Mouse (Mus musculus) ES-E14 (cell line): ENCODE data around the gene Stard9. TPM values are rescaled to one million over a fixed set of nuclear protein-coding genes. Genes with fewer than 3 reads are reported as not detected.

ENCODE experiments used
- DNase-seq: peaks from one replicate; pipeline ENCODE4 v3.0.0-alpha.2; 2013; ENCODE audit warnings: low read depth, low spot score
- H3K27ac ChIP-seq: 2 replicates; pipeline ENCODE4 v1.5.1; 2012; ENCODE audit warnings: low read depth, mild to moderate bottlenecking, low read length, moderate library complexity, mixed read lengths; ENCODE audit not compliant: poor library complexity, insufficient read depth, severe bottlenecking
- H3K36me3 ChIP-seq: 2 replicates; pipeline ENCODE4 v1.6.1; 2012; ENCODE audit warnings: mild to moderate bottlenecking, low read length, moderate library complexity, mixed read lengths; ENCODE audit not compliant: control insufficient read depth, poor library complexity, insufficient read depth, severe bottlenecking
- H3K4me1 ChIP-seq, 2 experiments: fragments of 150-350 bp in 1 of 2; sonication (generic) in 1 of 2; 2 replicates each; pipeline ENCODE4 v1.6.1; 2012; ENCODE audit warnings: low read length in 2 of 2, mild to moderate bottlenecking in 1 of 2, mixed read lengths in 1 of 2; ENCODE audit not compliant: control insufficient read depth in 2 of 2, insufficient read depth in 2 of 2, poor library complexity in 1 of 2
- H3K4me3 ChIP-seq, 2 experiments: fragments of 150-350 bp in 1 of 2; sonication (generic) in 1 of 2; 2 replicates each; pipeline ENCODE4 v1.5.1; 2012; ENCODE audit warnings: low read length in 2 of 2, low read depth in 1 of 2, mild to moderate bottlenecking in 1 of 2, mixed read lengths in 1 of 2; ENCODE audit not compliant: insufficient read depth in 1 of 2, poor library complexity in 1 of 2, severe bottlenecking in 1 of 2
- H3K9ac ChIP-seq: 2 replicates; pipeline ENCODE4 v1.6.1; 2012; ENCODE audit warnings: low read depth, mild to moderate bottlenecking, low read length, mixed read lengths; ENCODE audit not compliant: poor library complexity, insufficient read depth, severe bottlenecking
- H3K9me3 ChIP-seq: fragments of 150-350 bp; sonication (generic); 2 replicates; pipeline ENCODE4 v1.6.1; 2012; ENCODE audit warnings: low read depth, mild to moderate bottlenecking, low read length; ENCODE audit not compliant: control insufficient read depth, insufficient read depth
- CHD2 ChIP-seq: IDR thresholded peaks from 2 replicates; pipeline ENCODE4 v1.6.1; 2014; ENCODE audit warnings: mild to moderate bottlenecking, low read depth, low read length, inconsistent platforms
- HCFC1 ChIP-seq: IDR thresholded peaks from 2 replicates; pipeline ENCODE4 v1.6.1; 2012; ENCODE audit warnings: low read length, inconsistent platforms, borderline replicate concordance; ENCODE audit not compliant: insufficient read depth
- MAFK ChIP-seq: IDR thresholded peaks from 2 replicates; pipeline ENCODE4 v1.6.1; 2014; ENCODE audit warnings: mild to moderate bottlenecking, low read depth, low read length, inconsistent platforms; ENCODE audit not compliant: insufficient read depth
- ZC3H11A ChIP-seq: IDR thresholded peaks from 2 replicates; pipeline ENCODE4 v1.6.1; 2012; ENCODE audit warnings: low read depth, mild to moderate bottlenecking, inconsistent platforms, low read length, borderline replicate concordance
- ZNF384 ChIP-seq: IDR thresholded peaks from 2 replicates; pipeline ENCODE4 v1.6.1; 2012; ENCODE audit warnings: low read depth, low read length, inconsistent platforms
- in situ Hi-C, 2 experiments: fragments of 600-800 bp; cut with MboI; formaldehyde crosslinking; loops; one replicate each; pipeline ENCODE4 v1.15.1; 2025; ENCODE audit warnings: low sequenced_read_pairs in 2 of 2, inconsistent platforms in 1 of 2; ENCODE audit not compliant: unreplicated experiment in 2 of 2
- total RNA-seq: library from RNA; depleted of rRNA; stranded (reverse); fragments of 300-350 nt; gene quantifications from 2 replicates; pipeline ENCODE4 v1.2.3, GENCODE M21; 2012

Gene Stard9
- total RNA-seq, 1 experiment: 3.5 TPM

GRCm38 (mm10) chr2:120599506-120599905, 29.4 kb upstream of the Stard9 start:
- in situ Hi-C loops: no loop called here
- Histone ChIP-seq H3K9ac (no peak overlapping the region), H3K36me3 (peaks cover 2% of the 10 kb centered on the region; the same call in 1 of the 2 replicates), H3K4me1 (no peaks in the 10 kb centered on the region), H3K4me3 (no peak overlapping the region), H3K9me3 (no peaks in the 10 kb centered on the region), H3K27ac (no peak overlapping the region)
- DNase-seq: no peak
- TF ChIP-seq MAFK: no peak
- TF ChIP-seq ZNF384: no peak
- no peak for TF ChIP-seq ZC3H11A
- no peak for TF ChIP-seq CHD2
- TF ChIP-seq HCFC1: no peak

- H3K9me3 ChIP-seq: no peaks in the 10 kb centered on the region
Observed at GRCm38 (mm10) chr2:120606021-120606690, 22.8 kb upstream of the Stard9 start.

GRCm38 (mm10) chr2:120608830-120609723, 19.8 kb upstream of the Stard9 start, which contains the start of the genes Haus2 and Lrrc57:
Gene Haus2, plus strand, starts transcription at chr2:120609383.
Gene Lrrc57, minus strand, starts transcription at chr2:120609520.
- H3K27ac ChIP-seq: peak within 1 kb of the TSS; percentile 30; the same call in 1 of the 2 replicates
- in situ Hi-C loops: no loop called here
- peaks cover 3% of the 10 kb centered on the region; the same call in 1 of the 2 replicates for H3K36me3 ChIP-seq
- peak within 1 kb of the TSS; percentile 78 for H3K9ac ChIP-seq
- peak; percentile 81 for DNase-seq
- no peak for TF ChIP-seq ZC3H11A
- TF ChIP-seq HCFC1: peak; percentile 81
- peak within 1 kb of the TSS; percentile 76 to 79 for H3K4me3 ChIP-seq
- no peaks in the 10 kb centered on the region for H3K9me3 ChIP-seq
- H3K4me1 ChIP-seq: 0 out of 4 replicates have a peak, but pooled peaks cover 0 to 2% of the 10 kb centered on the region in 2 experiments

More at GRCm38 (mm10) chr2:120606021-120606690, 22.8 kb upstream of the Stard9 start:
- no peak overlapping the region for H3K9ac ChIP-seq
- H3K36me3 ChIP-seq: peaks cover 3% of the 10 kb centered on the region; the same call in 1 of the 2 replicates
- TF ChIP-seq ZC3H11A (no peak), ZNF384 (no peak), CHD2 (no peak), MAFK (no peak), HCFC1 (no peak)
- H3K4me3 ChIP-seq: no peak overlapping the region
- 0 out of 4 replicates have a peak, but pooled peaks cover 0 to 2% of the 10 kb centered on the region in 2 experiments for H3K4me1 ChIP-seq
- no peak for DNase-seq
- H3K27ac ChIP-seq: no peak overlapping the region
- in situ Hi-C loops: no loop called here

GRCm38 (mm10) chr2:120616279-120617163, 12.4 kb upstream of the Stard9 start:
- Histone ChIP-seq H3K4me1 (no peaks in the 10 kb centered on the region), H3K27ac (no peak overlapping the region), H3K9me3 (no peaks in the 10 kb centered on the region), H3K9ac (no peak overlapping the region), H3K36me3 (peaks cover 8% of the 10 kb centered on the region), H3K4me3 (no peak overlapping the region)
- TF ChIP-seq MAFK (no peak), ZNF384 (no peak), HCFC1 (no peak), ZC3H11A (no peak), CHD2 (no peak)
- DNase-seq: no peak
- in situ Hi-C loops: no loop called here
